Mouse (Mus musculus): ENCODE measurements around the gene Cd300e. TPM values are rescaled to one million over a fixed set of nuclear protein-coding genes. Genes with fewer than 3 reads are reported as not detected.
"Not testable (repeated sequence)": the region's sequence is repeated elsewhere in the genome, so short reads cannot be mapped to it uniquely, and the experiment has no call there.

Gene Cd300e
- polyA plus RNA-seq, 1 experiment = not detected

DNA sequence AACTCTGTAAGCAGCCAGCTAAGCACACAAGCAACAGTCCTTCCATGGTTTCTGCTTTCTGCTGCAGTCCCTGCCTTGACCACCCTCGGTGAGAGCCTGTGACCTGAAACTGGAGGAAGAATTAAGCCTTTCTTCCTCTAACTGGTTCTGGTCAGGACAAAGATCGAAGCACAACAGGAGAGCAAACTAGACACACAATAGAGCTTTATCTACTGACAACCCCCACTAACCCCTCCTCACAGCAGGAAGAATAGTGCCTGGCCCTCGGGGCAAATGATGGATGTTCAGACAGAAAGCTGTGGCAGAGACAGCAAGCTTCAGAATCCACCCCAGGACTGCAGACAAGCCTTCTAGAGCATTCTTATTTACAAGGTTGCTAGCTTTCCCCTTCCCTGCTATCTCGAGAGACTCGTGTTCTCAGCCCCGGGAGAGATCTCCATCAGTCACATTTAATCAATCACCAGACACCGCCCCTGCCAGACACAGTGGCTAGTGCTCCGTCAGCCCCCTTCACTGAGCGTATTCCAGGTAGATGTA lies 9.1 kb upstream of the Cd300e start:
- peak overlapping the region; percentile 25; the same call in 1 of the 2 replicates for H3K4me3 ChIP-seq (ENCODE audit: insufficient read depth, low read depth, low read length)
- peak overlapping the region; percentile 63 for H3K27ac ChIP-seq (replicated peaks; ENCODE audit: low read depth, low read length)
- H3K4me1 ChIP-seq (ENCODE audit: control insufficient read depth, insufficient read depth, insufficient read length, low read length) = peaks cover 7% of the 10 kb centered on the region

DNA sequence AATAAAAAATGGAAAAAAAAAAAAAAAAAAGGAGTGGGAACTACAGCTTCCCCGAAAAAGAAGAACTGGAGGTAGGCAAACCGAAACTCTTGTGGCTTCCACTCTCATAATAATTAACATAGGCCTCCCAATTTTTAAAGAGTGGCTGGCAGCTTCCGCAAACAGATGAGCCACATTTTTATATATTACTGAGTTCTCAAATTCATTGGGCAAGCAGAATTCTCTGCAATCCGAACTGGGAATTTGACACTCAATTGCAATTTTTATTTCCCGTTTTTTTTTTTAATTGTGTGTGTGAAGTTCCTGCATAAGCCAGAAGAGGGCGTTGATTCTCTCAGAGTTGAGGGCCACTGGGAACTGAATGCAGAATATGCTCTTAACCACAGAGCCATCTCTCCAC lies 4.8 kb upstream of the Cd300e start:
- H3K4me3 ChIP-seq (ENCODE audit: insufficient read depth, low read depth, low read length) = no peak overlapping the region

DNA sequence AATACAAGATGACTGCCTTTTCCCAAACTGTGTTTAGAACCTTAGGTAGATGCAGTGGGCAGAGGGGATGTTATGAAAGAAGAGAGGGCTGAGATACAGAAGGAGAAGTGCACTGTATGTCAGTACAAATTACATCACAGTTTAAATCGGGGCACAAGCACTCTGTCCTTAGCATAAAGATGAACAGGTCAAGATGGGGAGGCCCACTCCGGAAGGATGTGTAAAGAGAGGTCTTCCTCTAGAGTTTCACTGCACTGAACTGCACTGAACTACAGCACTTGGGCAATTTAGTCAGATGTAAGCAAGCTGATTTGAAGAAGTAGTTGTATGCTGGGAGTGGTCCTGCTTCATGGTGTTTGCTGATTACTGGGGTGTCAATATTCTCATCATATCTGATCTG lies 2.2 kb downstream of the Cd300e start:
- Histone ChIP-seq H3K4me1 (ENCODE audit: control insufficient read depth, insufficient read depth, insufficient read length, low read length) (no peaks in the 10 kb centered on the region), H3K4me3 (ENCODE audit: insufficient read depth, low read depth, low read length) (no peak overlapping the region), H3K27ac (replicated peaks; ENCODE audit: low read depth, low read length) (no peak overlapping the region)

More for the DNA sequence above, 4.8 kb upstream of the Cd300e start:
- no peaks in the 10 kb centered on the region for H3K4me1 ChIP-seq (ENCODE audit: control insufficient read depth, insufficient read depth, insufficient read length, low read length)
- no peak overlapping the region for H3K27ac ChIP-seq (replicated peaks; ENCODE audit: low read depth, low read length)

DNA sequence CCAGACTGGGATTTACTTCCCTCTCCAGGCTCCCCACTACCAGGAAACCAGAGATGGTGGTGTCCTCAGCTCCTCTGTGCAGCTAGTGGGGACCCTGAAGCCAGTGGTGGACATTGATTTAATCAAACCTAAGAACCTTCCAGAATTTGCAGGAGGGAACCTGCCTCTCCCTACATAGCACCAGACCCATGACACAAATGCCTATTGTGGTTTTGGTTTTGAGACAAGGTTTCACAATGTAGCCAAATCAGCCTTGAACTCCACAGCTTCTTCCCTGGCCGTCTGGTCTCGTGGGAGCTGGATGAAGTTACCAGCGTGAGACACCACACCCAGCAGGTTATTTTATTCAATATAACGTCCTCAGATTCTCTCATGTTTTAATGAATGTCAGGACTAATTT lies 3.3 kb downstream of the Cd300e start:
- Histone ChIP-seq H3K27ac (replicated peaks; ENCODE audit: low read depth, low read length) (no peak overlapping the region), H3K4me3 (ENCODE audit: insufficient read depth, low read depth, low read length) (no peak overlapping the region), H3K4me1 (ENCODE audit: control insufficient read depth, insufficient read depth, insufficient read length, low read length) (no peaks in the 10 kb centered on the region)

DNA sequence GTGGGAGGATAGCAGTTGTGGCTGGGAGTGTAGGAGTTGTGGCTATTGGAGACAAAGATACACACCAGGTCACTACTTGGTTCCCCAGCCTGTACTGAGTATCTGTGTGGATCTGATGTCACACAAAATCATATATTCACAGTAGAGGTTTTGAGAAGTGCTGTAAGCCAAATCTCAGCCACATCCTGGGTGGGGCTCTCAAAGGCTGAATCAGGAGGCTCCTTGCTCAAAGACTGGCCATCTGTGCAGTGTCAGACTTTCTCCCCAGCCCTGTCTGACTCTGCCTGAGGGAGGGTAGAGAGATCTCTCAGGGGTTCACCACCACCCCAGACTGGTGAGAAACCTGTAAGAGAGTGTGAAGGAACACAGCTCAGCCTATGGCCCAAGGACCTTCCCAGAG lies 7.4 kb downstream of the Cd300e start:
- Histone ChIP-seq H3K27ac (replicated peaks; ENCODE audit: low read depth, low read length) (no peak overlapping the region), H3K4me3 (ENCODE audit: insufficient read depth, low read depth, low read length) (no peak overlapping the region), H3K4me1 (ENCODE audit: control insufficient read depth, insufficient read depth, insufficient read length, low read length) (no peaks in the 10 kb centered on the region)

DNA sequence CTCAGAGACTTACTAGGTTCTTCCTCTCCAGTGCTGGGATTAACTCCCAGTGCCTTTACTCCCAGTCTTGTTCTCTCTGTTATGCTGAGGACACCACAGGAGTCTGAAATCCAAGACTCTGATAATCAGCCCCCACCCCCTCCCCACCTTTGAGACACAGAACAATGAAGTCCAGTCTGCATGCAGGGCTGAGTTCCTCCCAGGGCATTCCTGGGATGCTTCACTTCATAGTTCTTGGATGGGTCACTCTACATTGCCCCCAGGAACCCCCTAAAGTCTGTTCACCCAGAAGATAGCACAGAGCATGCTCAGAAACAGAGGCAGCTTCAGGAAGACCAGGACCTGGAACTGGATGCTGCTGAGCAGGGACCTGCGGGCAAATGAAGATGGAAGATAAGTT lies 9.0 kb downstream of the Cd300e start:
- H3K27ac ChIP-seq (replicated peaks; ENCODE audit: low read depth, low read length) = no peak overlapping the region
- no peaks in the 10 kb centered on the region for H3K4me1 ChIP-seq (ENCODE audit: control insufficient read depth, insufficient read depth, insufficient read length, low read length)
- H3K4me3 ChIP-seq (ENCODE audit: insufficient read depth, low read depth, low read length) = no peak overlapping the region

DNA sequence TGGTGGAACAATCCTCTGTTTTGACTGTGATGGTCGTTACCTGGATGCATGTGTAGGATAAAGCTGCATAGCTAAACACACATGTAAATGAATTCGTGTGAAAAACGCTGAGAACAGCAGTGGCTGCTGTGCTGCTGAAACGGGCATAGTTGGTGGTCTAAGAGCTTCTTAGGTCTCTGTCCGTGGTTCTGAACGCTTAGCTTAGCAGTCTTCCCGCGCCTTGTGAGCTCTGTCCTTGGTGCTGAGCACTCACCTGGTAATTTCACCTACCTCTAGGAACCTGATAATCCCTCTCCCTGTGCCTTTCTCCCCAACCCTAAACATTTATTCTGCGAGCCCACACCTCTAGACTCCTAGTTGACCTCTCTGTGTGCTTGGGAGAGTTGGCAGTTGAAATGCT lies 9.8 kb downstream of the Cd300e start:
- Histone ChIP-seq H3K4me3 (ENCODE audit: insufficient read depth, low read depth, low read length) (no peak overlapping the region), H3K4me1 (ENCODE audit: control insufficient read depth, insufficient read depth, insufficient read length, low read length) (no peaks in the 10 kb centered on the region), H3K27ac (replicated peaks; ENCODE audit: low read depth, low read length) (no peak overlapping the region)

DNA sequence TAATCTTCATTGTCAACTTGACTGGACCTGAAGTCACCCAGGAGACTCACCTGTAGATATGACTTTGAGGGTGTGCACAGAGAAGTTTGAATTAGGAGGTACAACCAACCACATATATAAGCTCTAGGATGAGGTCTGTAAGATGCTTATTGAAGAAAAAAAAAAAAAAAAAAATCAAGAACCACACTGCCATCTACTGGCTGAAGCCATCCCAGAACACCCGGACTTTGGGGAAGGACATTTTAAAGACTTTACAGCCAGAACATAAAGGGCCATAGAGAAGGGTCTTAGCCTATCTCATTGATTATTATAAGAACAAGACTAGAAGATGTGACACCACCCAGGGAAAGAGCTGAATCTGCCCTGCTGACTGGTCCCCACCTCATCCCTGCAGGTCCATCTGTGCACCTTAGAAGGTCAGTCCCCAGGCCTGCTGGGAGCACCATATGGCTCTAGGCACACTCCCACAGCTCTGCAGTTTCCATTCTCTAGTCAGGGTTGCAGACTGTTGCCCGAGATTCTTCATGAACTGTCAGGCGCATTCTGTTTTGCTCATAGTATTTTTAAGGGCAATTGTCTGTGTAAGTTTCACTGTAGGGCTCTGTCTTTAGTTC lies 12.6 kb downstream of the Cd300e start:
- Histone ChIP-seq H3K27ac (replicated peaks; ENCODE audit: low read depth, low read length) (no peak overlapping the region), H3K4me1 (ENCODE audit: control insufficient read depth, insufficient read depth, insufficient read length, low read length) (no peaks in the 10 kb centered on the region), H3K4me3 (ENCODE audit: insufficient read depth, low read depth, low read length) (no peak overlapping the region)

DNA sequence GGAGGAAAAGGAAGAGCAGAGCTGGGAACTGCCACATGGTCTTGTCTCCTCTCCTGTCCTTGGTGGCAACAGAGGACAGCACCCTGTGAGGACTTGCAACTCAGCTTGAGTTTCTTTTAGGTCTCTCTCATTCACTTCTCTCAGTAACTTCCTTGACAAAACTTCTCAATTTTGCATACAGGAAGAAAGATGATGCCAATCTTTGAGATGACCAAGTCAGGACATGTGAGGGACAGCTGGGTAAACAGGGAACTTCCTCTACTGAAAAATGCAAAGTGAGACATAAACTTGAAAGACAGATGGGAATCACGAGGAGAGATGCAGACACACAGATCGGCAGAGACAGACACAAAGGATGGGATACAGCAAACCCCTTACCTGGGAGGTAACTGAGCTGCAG lies 13.7 kb downstream of the Cd300e start, which contains the start of gene Cd300ld3:
Gene Cd300ld3 (minus strand): TSS at position 151 of the 400 bp plus-strand sequence.
- Histone ChIP-seq H3K27ac (replicated peaks; ENCODE audit: low read depth, low read length) (peak within 1 kb of the TSS; percentile 77), H3K4me1 (ENCODE audit: control insufficient read depth, insufficient read depth, insufficient read length, low read length) (no peaks in the 10 kb centered on the region), H3K4me3 (ENCODE audit: insufficient read depth, low read depth, low read length) (peak within 1 kb of the TSS; percentile 28)

DNA sequence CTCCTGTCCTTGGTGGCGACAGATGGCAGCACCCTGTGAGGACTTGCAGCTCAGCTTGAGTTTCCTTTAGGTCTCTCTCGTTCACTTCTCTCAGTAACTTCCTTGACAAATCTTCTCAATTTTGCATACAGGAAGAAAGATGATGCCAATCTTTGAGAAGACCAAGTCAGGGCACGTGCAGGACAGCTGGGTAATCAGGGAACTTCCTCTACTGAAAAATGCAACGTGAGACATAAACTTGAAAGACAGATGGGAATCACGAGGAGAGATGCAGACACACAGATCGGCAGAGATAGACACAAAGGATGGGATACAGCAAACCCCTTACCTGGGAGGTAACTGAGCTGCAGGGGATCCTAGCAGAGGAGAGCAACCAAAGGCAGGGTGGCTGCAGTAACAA lies 24.3 kb downstream of the Cd300e start, which contains the start of gene Cd300ld5:
Gene Cd300ld5 (minus strand): TSS at position 101 of the 400 bp plus-strand sequence.
- H3K4me1 ChIP-seq (ENCODE audit: control insufficient read depth, insufficient read depth, insufficient read length, low read length); H3K4me3 ChIP-seq (ENCODE audit: insufficient read depth, low read depth, low read length); H3K27ac ChIP-seq (replicated peaks; ENCODE audit: low read depth, low read length): not testable (repeated sequence)

DNA sequence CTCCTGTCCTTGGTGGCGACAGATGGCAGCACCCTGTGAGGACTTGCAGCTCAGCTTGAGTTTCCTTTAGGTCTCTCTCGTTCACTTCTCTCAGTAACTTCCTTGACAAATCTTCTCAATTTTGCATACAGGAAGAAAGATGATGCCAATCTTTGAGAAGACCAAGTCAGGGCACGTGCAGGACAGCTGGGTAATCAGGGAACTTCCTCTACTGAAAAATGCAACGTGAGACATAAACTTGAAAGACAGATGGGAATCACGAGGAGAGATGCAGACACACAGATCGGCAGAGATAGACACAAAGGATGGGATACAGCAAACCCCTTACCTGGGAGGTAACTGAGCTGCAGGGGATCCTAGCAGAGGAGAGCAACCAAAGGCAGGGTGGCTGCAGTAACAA lies 35.1 kb downstream of the Cd300e start, which contains the start of gene Cd300ld4:
Gene Cd300ld4 (minus strand): TSS at position 101 of the 400 bp plus-strand sequence.
- not testable (repeated sequence) for H3K27ac ChIP-seq (replicated peaks; ENCODE audit: low read depth, low read length); H3K4me3 ChIP-seq (ENCODE audit: insufficient read depth, low read depth, low read length); H3K4me1 ChIP-seq (ENCODE audit: control insufficient read depth, insufficient read depth, insufficient read length, low read length)

DNA sequence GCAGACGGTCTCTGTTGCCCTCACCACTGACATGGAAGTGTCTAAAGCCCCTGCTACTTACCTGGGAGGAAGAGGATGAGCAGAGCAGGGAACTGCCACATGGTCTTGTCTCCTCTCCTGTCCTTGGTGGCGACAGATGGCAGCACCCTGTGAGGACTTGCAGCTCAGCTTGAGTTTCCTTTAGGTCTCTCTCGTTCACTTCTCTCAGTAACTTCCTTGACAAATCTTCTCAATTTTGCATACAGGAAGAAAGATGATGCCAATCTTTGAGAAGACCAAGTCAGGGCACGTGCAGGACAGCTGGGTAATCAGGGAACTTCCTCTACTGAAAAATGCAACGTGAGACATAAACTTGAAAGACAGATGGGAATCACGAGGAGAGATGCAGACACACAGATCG lies 45.9 kb downstream of the Cd300e start, which contains the start of gene Cd300ld2:
Gene Cd300ld2 (minus strand): TSS at position 101 of the 400 bp plus-strand sequence.
- H3K27ac ChIP-seq (replicated peaks; ENCODE audit: low read depth, low read length); H3K4me1 ChIP-seq (ENCODE audit: control insufficient read depth, insufficient read depth, insufficient read length, low read length): not testable (repeated sequence)

DNA sequence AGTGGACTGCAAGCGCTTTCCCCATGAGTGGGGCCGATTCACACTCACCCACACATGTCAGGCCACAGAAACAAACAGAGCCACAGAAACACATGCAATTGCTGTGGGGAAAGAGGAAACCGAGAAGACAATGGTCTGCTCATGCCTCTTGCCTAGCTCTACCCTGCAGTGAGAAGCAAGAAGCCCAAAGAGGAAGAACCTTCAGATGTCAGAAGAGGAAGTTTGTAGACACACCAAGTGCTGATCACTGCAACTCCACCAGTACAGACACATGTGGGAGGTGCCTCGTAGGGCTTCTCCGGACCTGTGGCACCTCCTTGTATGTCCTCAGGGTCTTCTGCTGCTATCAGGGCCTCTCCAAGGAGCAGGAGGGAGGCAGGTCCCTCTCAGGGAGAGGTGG lies 57.9 kb downstream of the Cd300e start:
- Histone ChIP-seq H3K4me3 (ENCODE audit: insufficient read depth, low read depth, low read length) (no peak overlapping the region), H3K4me1 (ENCODE audit: control insufficient read depth, insufficient read depth, insufficient read length, low read length) (no peaks in the 10 kb centered on the region), H3K27ac (replicated peaks; ENCODE audit: low read depth, low read length) (peak overlapping the region; percentile 91)

More for the DNA sequence above, 45.9 kb downstream of the Cd300e start, which contains the start of gene Cd300ld2:
- not testable (repeated sequence) for H3K4me3 ChIP-seq (ENCODE audit: insufficient read depth, low read depth, low read length)

Data from brown adipose tissue, adult 24 weeks (tissue).